Mouse (Mus musculus): ENCODE results near the gene Usp6nl. TPM values are rescaled to one million over a fixed set of nuclear protein-coding genes. Genes with fewer than 3 reads are reported as not detected.

Usp6nl gene
- total RNA-seq, 4 experiments from 2014 or later, result 12.0 to 16.0 (median 12.4) TPM

GRCm38 (mm10) chr2:6367497-6367896 lies 45.0 kb downstream of the Usp6nl start:
- no peak for DNase-seq (ENCODE audit: low spot score in 2 of 2)

- DNase-seq (ENCODE audit: low spot score in 2 of 2), result no peak
Observed at GRCm38 (mm10) chr2:6374216-6374615, 51.7 kb downstream of the Usp6nl start.

GRCm38 (mm10) chr2:6376071-6376470 lies 53.6 kb downstream of the Usp6nl start:
- no peak for DNase-seq (ENCODE audit: low spot score in 2 of 2)

GRCm38 (mm10) chr2:6376941-6377340 lies 54.5 kb downstream of the Usp6nl start:
- no peak for DNase-seq (ENCODE audit: low spot score in 2 of 2)

- no peak for DNase-seq (ENCODE audit: low spot score in 2 of 2)
Observed at GRCm38 (mm10) chr2:6378590-6379205, 56.2 kb downstream of the Usp6nl start.

GRCm38 (mm10) chr2:6379731-6380212 lies 57.3 kb downstream of the Usp6nl start:
- no peak for DNase-seq (ENCODE audit: low spot score in 2 of 2)

GRCm38 (mm10) chr2:6380401-6380800 lies 57.9 kb downstream of the Usp6nl start:
- DNase-seq (ENCODE audit: low spot score in 2 of 2), result no peak

GRCm38 (mm10) chr2:6384407-6385146 lies 62.1 kb downstream of the Usp6nl start:
- DNase-seq (ENCODE audit: low spot score in 2 of 2), result no peak

- DNase-seq (ENCODE audit: low spot score in 2 of 2), result no peak
Observed at GRCm38 (mm10) chr2:6389162-6389561, 66.7 kb downstream of the Usp6nl start.

GRCm38 (mm10) chr2:6391261-6391660 lies 68.8 kb downstream of the Usp6nl start:
- no peak for DNase-seq (ENCODE audit: low spot score in 2 of 2)

- DNase-seq (ENCODE audit: low spot score in 2 of 2), result no peak
Observed at GRCm38 (mm10) chr2:6391940-6392339, 69.5 kb downstream of the Usp6nl start.

- DNase-seq (ENCODE audit: low spot score in 2 of 2), result no peak
Observed at GRCm38 (mm10) chr2:6395851-6396625, 73.6 kb downstream of the Usp6nl start.

GRCm38 (mm10) chr2:6396626-6397146 lies 74.2 kb downstream of the Usp6nl start:
- no peak for DNase-seq (ENCODE audit: low spot score in 2 of 2)

GRCm38 (mm10) chr2:6397166-6397565 lies 74.7 kb downstream of the Usp6nl start:
- no peak for DNase-seq (ENCODE audit: low spot score in 2 of 2)

- no peak for DNase-seq (ENCODE audit: low spot score in 2 of 2)
Observed at GRCm38 (mm10) chr2:6398826-6399225, 76.4 kb downstream of the Usp6nl start.

- DNase-seq (ENCODE audit: low spot score in 2 of 2), result no peak
Observed at GRCm38 (mm10) chr2:6401039-6401438, 78.6 kb downstream of the Usp6nl start.

- DNase-seq (ENCODE audit: low spot score in 2 of 2), result no peak
Observed at GRCm38 (mm10) chr2:6403375-6403774, 80.9 kb downstream of the Usp6nl start.

GRCm38 (mm10) chr2:6403991-6404390 lies 81.5 kb downstream of the Usp6nl start:
- DNase-seq (ENCODE audit: low spot score in 2 of 2), result no peak

- DNase-seq (ENCODE audit: low spot score in 2 of 2), result no peak
Observed at GRCm38 (mm10) chr2:6404627-6405026, 82.2 kb downstream of the Usp6nl start.

GRCm38 (mm10) chr2:6405059-6406033 lies 82.9 kb downstream of the Usp6nl start:
- peak; percentile 79 to 84 for DNase-seq (ENCODE audit: low spot score in 2 of 2)

GRCm38 (mm10) chr2:6407711-6408110 lies 85.2 kb downstream of the Usp6nl start:
- no peak for DNase-seq (ENCODE audit: low spot score in 2 of 2)

All from layer of hippocampus, adult 8-10 months (tissue).